Comparison of ENCODE assay signal across 23 mouse cellular contexts in the genomic region with DNA sequence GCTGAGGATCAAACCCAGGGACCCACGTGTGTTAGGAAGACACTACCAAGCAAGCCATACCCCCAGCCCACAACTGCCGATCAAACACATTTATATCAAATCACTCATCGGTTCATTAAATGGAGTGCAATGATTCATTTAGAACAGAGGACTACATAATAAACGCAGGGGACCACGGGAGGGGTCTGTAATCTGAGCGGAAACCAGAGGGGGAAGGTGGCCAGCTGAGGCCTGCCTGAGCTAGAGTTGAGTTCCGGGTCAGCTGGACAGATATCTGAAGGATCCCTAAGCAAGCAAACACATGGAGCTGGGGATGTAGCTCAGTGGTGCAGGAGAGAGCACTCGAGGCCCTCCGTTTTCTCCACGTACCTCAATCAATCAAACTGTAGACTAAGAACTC. TPM values are rescaled to one million over a fixed set of nuclear protein-coding genes. Genes with fewer than 3 reads are reported as not detected.
"Had no signal": no experiment of that assay in that cellular context is flagged by ENCODE, and none has a peak within 500 bp of the region (broad histone marks: within the 10 kb centered on the region; RNA-seq: fewer than 3 reads in every experiment).

No protein-coding gene starts in this region.

- DNase-seq: kidney, adult 9 months; kidney, postnatal 14 days; kidney, postnatal 4 days; liver; lung, adult 18-20 months; lung, postnatal 10 days; lung, postnatal 36 days; midbrain, embryonic 14.5 days; retina, postnatal 1 day; right cerebral cortex, postnatal 25 days; spleen, adult 18-20 months; thymus, postnatal 25 days had no signal

- H3K4me2 ChIP-seq: limb, embryonic 13.5 days; liver, embryonic 12.5 days; liver, embryonic 15.5 days; lung, embryonic 15.5 days; neural tube, embryonic 12.5 days; neural tube, embryonic 15.5 days; stomach, embryonic 15.5 days had no signal

- H3K27me3 ChIP-seq: limb, embryonic 13.5 days; liver, embryonic 12.5 days; liver, embryonic 15.5 days; lung, embryonic 15.5 days; megakaryocyte, embryonic 14.5 days; neural tube, embryonic 12.5 days; neural tube, embryonic 15.5 days; stomach, embryonic 15.5 days had no signal

- H3K4me1 ChIP-seq: limb, embryonic 10.5 days; limb, embryonic 13.5 days; neural tube, embryonic 12.5 days; neural tube, embryonic 15.5 days; stomach, embryonic 15.5 days had no signal

- H3K9me3 ChIP-seq: limb, embryonic 10.5 days; limb, embryonic 13.5 days; liver, embryonic 12.5 days; liver, embryonic 15.5 days; lung, embryonic 15.5 days; megakaryocyte, embryonic 14.5 days; midbrain, embryonic 10.5 days; neural tube, embryonic 12.5 days; neural tube, embryonic 15.5 days; stomach, embryonic 15.5 days had no signal

- H3K9ac ChIP-seq: limb, embryonic 13.5 days; liver, embryonic 12.5 days; liver, embryonic 15.5 days; lung, embryonic 15.5 days; neural tube, embryonic 12.5 days; neural tube, embryonic 15.5 days; stomach, embryonic 15.5 days had no signal

- H3K36me3 ChIP-seq: liver, embryonic 15.5 days; lung, embryonic 15.5 days; neural tube, embryonic 12.5 days; neural tube, embryonic 15.5 days; stomach, embryonic 15.5 days had no signal

- H3K27ac ChIP-seq: limb, embryonic 10.5 days; limb, embryonic 13.5 days; liver, embryonic 12.5 days; liver, embryonic 15.5 days; lung, embryonic 15.5 days; midbrain, embryonic 10.5 days; neural tube, embryonic 12.5 days; neural tube, embryonic 15.5 days; stomach, embryonic 15.5 days had no signal

- ATAC-seq: liver, embryonic 12.5 days had no signal

- H3K4me3 ChIP-seq: limb, embryonic 10.5 days; limb, embryonic 13.5 days; liver, embryonic 12.5 days; liver, embryonic 15.5 days; lung, embryonic 15.5 days; megakaryocyte, embryonic 14.5 days; midbrain, embryonic 10.5 days; neural tube, embryonic 12.5 days; neural tube, embryonic 15.5 days; stomach, embryonic 15.5 days had no signal

RNA-seq across cellular contexts. Expression of gene Axdnd1, which starts 32.9 kb away (rescaled TPM):
- total RNA-seq: midbrain, postnatal 0 days had no signal
- polyA plus RNA-seq: liver, embryonic 12.5 days; liver, embryonic 15.5 days; neural tube, embryonic 12.5 days; neural tube, embryonic 15.5 days had no signal
